Mouse (Mus musculus) frontal cortex, adult 2 months (tissue): Measurements from ENCODE around the gene Bora. TPM values are rescaled to one million over a fixed set of nuclear protein-coding genes. Genes with fewer than 3 reads are reported as not detected.
A peak's percentile ranks its signal among the peaks of the same experiment; 100 is the strongest.

ENCODE experiments used
- DNase-seq, 2 experiments: peaks; one replicate each; pipeline ENCODE4 v3.0.0; 2022; ENCODE audit warnings: low spot score in 1 of 2; ENCODE audit errors: extremely low spot score in 1 of 2
- polyA plus RNA-seq: library from polyadenylated mRNA; depleted of rRNA; stranded (reverse); fragments of >200 nt; gene quantifications from 2 replicates; pipeline ENCODE4 v1.2.3, GENCODE M21; 2012; rRNA removed

Bora gene
- polyA plus RNA-seq, 1 experiment, result 3.6 TPM

GRCm38 (mm10) chr14:99058959-99059586 lies 13.1 kb downstream of the Bora start:
- peak in 1 of 2 experiments; percentile 68 for DNase-seq

- peak in 1 of 2 experiments; percentile 41 for DNase-seq
These were observed 14.6 kb downstream of the Bora start for GRCm38 (mm10) chr14:99060616-99061015.

GRCm38 (mm10) chr14:99063091-99063490 lies 17.1 kb downstream of the Bora start:
- DNase-seq, result no peak

GRCm38 (mm10) chr14:99071146-99071545 lies 25.1 kb downstream of the Bora start:
- DNase-seq, result no peak

- DNase-seq, result no peak
These were observed 42.9 kb downstream of the Bora start for GRCm38 (mm10) chr14:99088947-99089346.

DNA sequence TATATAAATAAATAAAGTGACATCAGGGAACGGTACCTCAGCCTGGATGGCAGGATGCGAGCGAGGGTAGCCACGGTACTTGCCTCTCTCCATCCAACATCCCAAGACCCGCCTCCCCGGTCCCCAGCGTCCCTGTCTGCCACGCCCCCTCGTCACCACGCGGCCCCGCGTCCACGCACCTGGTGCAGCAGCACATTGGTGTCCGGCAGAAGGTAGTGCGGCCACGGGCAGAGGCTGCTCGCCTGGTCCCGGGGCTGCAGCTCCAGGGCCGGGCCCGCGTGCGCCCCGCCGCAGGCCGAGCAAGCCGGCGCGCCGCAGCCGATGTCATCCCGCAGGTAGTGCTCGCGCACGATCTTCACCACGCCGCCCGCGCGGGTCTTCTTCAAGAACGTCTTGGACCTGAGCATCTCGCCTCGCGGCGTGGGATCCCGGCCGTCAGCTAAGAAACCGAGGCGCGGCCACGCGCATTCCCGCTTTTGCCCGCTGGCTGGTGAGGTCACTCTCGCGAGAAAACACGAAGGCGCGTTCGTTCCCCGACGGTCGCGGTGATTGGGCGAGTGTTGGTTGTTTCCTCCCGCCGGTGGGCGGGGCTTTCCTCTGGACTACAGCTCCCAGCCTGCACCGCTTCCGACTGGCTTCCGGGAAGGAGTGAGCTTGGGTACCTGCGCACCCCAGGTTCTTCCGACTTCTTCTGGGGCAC lies 53.4 kb downstream of the Bora start, which contains the start of the genes Pibf1 and Dis3:
Pibf1 (plus strand) TSS at position 158 of the 700 bp plus-strand sequence.
Dis3 (minus strand) TSS at position 504 of the 700 bp plus-strand sequence.
- DNase-seq, result peak; percentile 97 to 99

DNA sequence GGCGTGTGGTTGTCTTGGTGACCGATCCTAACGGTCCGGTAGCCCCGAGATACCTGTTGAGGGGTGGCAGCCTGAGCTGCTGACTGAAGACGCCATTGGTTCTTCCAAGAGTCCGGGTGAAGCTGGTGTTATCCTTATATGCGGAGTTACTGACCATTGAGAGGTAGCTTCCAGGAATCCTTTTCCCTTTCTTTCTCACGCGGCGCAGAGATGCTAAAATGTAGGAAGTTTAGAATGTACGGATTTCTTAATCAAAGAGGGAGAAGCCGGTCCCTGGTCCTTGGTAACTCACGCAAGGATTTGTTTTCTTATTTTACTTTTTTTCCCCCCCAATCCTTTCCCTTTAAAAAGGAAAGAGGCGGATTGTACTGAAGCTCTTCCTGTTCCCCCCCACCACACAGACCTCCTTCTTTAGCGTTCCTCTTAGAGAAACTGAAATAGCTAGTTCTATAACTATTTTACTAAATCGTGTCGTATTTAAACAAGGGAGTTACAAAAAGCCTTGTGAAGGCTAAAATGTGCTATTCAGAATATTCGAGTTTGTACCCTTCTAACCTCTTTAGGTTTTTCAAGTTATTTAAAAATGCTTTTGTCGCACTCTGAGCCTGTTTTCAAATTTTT lies 54.1 kb downstream of the Bora start:
- DNase-seq, result peak in 1 of 2 experiments; percentile 52

DNA sequence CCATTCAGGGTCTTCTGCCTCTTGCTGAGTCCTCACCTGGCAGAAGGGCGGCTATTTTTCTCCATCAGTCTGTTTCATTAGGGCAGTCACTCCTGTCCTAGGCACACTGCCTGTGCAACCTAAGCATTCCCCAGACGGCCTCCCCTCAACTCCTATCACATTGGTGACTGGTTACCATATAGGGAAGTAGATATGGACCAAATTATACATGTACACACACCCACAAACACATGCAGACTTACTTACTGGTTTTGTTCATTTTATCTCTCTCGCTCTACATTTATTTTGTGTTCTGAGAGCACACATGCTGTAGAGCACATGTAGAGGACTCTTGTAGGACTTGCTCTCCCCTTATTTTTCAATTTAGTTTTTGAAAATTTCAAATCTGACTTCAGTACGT lies 57.0 kb downstream of the Bora start:
- no peak for DNase-seq

GRCm38 (mm10) chr14:99104542-99105123 lies 58.6 kb downstream of the Bora start:
- no peak for DNase-seq

DNA sequence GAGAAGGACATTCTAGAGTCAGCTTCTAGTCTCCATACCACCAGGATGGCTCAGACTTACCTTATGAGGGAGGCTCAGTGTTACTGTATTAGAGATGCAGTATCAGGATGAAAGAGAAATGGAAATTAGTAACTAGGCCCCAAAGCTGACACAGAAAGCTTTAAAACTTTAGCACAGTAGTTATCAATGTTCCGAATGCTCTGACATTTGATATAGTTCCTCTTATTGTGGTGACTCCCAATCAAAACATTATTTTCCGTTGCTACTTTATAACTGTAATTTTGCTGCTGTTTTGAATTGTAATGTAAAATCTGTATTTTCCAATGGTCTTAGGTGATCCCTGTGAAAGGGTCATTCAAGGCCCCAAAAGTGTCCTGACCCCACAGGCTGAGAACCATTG lies 60.6 kb downstream of the Bora start:
- DNase-seq, result no peak

GRCm38 (mm10) chr14:99107631-99108187 lies 61.7 kb downstream of the Bora start:
- no peak for DNase-seq

DNA sequence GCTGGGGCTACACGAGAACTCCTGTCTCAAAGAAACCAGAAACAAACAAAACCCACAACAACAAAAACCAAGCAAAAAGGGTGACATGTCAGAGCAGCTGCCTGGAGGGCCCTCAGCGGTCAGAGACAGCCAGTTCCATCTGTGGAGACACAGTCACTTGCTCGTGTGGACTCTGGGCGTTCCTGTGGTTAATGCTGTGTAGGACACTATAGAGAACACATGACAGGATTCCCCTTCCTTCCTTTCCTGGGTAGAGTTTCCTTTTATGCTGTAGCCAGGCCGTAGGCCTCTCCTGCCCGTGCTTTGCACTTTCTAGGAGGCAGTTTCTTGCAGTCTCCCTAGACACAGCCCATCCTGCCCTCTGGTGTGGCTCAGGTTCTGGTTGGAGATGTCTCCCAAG lies 62.7 kb downstream of the Bora start:
- DNase-seq, result no peak

DNA sequence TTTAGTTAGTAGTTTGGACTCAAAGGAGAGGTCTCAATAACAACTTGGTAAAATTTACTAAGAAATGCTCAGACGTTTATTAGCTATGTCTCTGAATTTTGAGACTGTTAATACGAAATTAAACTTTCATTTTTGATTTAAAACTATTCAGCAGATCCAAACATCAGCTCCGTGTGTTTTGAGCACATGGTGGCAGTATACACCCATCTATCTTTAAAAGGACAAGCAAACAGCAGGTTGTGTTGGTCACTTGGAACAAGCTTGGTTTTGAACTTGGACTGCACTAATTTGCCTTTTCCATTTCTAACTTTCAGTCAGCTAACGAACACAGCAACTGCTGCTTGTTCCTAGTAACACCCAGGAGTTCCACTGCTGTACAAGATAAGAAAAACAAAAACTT lies 71.6 kb downstream of the Bora start:
- DNase-seq, result peak in 1 of 2 experiments; percentile 16

DNA sequence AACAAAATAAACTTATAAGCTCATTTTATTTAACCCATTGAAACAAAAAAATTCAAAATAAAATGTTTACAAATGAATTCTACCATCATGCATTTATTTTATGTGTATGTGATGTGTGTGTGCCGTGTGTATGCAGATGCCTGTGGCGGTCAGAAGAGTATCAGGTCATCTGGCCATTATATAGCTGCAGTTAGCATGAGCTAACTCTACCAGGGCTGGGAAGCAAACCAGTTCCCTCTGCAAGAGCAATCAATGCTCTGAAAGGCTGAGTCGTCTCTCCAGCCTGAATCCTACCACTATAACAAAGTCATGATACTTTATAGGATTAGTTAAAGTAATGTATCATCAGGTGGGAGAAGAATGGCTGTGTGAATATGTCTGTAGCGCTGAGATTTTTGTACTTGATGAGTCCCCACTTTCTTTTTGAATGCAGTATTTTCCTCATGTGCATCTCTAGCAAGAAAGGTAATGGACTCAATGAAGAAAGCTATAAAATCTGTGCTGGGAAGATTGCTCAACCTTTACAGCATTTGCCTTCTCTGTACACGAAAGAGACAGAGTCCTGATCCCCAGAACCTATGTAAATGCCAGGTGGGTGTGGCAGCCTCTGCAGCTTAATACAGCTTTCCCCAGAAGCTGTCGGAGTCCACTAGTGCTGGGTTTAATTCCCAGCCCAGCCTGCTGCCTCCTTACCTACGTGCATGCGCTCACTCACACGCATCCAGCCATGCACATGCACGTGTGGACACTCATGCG lies 75.7 kb downstream of the Bora start:
- no peak for DNase-seq

DNA sequence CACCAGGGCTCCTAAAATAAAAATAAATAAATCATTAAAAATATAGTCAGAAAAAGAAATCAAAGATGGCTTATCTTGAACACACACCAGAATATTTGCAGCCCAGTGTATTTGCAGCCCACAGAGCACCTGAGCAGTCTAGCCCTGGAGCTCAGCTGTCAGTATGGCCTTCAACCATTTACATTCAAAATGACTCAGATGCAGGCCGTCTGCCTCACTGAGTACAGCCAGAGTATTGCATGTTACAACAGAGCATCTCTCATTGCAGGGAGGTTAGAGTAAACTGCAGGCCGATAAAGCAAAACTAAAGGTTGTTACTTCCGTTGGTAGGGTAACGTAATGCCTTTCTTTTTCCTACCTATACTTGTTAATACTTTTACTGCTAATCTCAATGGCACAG lies 78.1 kb downstream of the Bora start:
- no peak for DNase-seq

Other genes with a start within 250 kb of the Bora start
- gene Rpl36a-ps1, start 51.9 kb upstream of the Bora start, polyA plus RNA-seq, result 2.4 and 3.1 TPM in 2 replicates
- 71.4 and 76.7 TPM in 2 replicates for gene Mzt1, start 88 bp upstream of the Bora start, polyA plus RNA-seq
- gene Pibf1, start 53.2 kb downstream of the Bora start, polyA plus RNA-seq, result 8.2 and 8.9 TPM in 2 replicates
- 12.3 and 13.7 TPM in 2 replicates for gene Dis3, start 53.5 kb downstream of the Bora start, polyA plus RNA-seq